Mouse (Mus musculus): ENCODE data around the gene Tnip2. TPM values are rescaled to one million over a fixed set of nuclear protein-coding genes. Genes with fewer than 3 reads are reported as not detected.

The Tnip2 gene
- polyA plus RNA-seq, 1 experiment from 2014 or later: 4.8 TPM

Other genes starting within 250 kb of the Tnip2 start
- 0.93 and 1.3 TPM in 2 replicates for gene Zfyve28, start 225.5 kb downstream of the Tnip2 start, polyA plus RNA-seq (2016; fragmentation: Nextera tagmentation; extraction: Ambion mirVana)
- 0.06 TPM in 1 of 2 replicates, not detected in the other for gene Cfap99, start 225.4 kb downstream of the Tnip2 start, polyA plus RNA-seq (2016; fragmentation: Nextera tagmentation; extraction: Ambion mirVana)
- 198 and 205 TPM in 2 replicates for gene Rnf4, start 177.7 kb downstream of the Tnip2 start, polyA plus RNA-seq (2016; fragmentation: Nextera tagmentation; extraction: Ambion mirVana)
- 12.1 and 13.8 TPM in 2 replicates for gene Fam193a, start 144.1 kb downstream of the Tnip2 start, polyA plus RNA-seq (2016; fragmentation: Nextera tagmentation; extraction: Ambion mirVana)
- 7.3 and 8.7 TPM in 2 replicates for gene Sh3bp2, start 11.8 kb upstream of the Tnip2 start, polyA plus RNA-seq (2016; fragmentation: Nextera tagmentation; extraction: Ambion mirVana)
- 158 and 166 TPM in 2 replicates for gene Add1, start 59.7 kb upstream of the Tnip2 start, polyA plus RNA-seq (2016; fragmentation: Nextera tagmentation; extraction: Ambion mirVana)
- gene Mfsd10, start 123.2 kb upstream of the Tnip2 start, polyA plus RNA-seq (2016; fragmentation: Nextera tagmentation; extraction: Ambion mirVana): 92.1 and 97.6 TPM in 2 replicates
- gene Nop14, start 146.2 kb upstream of the Tnip2 start, polyA plus RNA-seq (2016; fragmentation: Nextera tagmentation; extraction: Ambion mirVana): 28.5 and 28.8 TPM in 2 replicates
- 1.6 and 2.1 TPM in 2 replicates for gene Grk4, start 146.4 kb upstream of the Tnip2 start, polyA plus RNA-seq (2016; fragmentation: Nextera tagmentation; extraction: Ambion mirVana)
- gene Htt, start 247.7 kb upstream of the Tnip2 start, polyA plus RNA-seq (2016; fragmentation: Nextera tagmentation; extraction: Ambion mirVana): 15.5 and 17.6 TPM in 2 replicates

Measured in embryonic facial prominence, embryonic 10.5 days (tissue).